Mouse (Mus musculus): Measurements from ENCODE around the gene Olfr1265. TPM values are rescaled to one million over a fixed set of nuclear protein-coding genes. Genes with fewer than 3 reads are reported as not detected.

Gene Olfr1265
- total RNA-seq (2021): not detected

DNA sequence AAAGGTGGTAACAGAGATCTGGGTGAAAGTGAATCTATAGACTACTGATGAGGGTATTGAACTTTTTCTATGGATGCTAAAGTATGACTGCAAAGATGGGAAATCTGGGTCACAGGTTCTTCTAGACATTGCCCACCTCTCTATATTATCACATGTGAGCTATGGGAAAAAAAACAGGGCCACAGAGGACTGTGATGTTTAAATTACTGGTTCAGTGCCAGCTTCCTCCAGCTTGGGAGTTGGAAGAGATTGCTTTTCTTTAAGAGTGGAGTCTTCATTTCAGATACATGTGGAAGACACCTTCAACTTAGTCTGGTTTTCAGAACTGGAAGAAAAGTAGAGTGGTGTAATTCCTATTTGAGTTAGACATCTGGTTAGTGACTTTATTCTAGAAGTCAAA lies at the start of gene Olfr1265:
Olfr1265 (plus strand) TSS at position 301 of the 400 bp plus-strand sequence.
- no peak for DNase-seq

DNA sequence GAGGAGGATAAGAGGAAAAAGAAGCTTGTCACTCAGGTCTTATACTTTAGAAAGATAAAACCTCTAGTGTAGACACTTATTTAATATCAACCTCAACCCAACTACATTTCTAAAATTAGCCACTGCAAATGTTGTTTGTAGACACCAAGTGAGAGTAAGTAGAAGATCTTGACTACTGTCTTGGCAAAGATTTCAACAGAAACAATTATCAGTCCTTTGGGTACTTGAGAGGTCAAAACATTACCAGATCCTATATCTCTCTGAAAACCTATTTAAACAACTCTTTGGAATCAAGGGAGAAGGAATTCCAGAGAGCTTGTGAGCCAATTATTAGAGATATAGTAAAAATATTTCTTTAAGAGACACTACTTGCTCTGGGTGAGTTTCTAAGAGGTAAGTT lies 44.2 kb upstream of the Olfr1265 start, which contains the start of gene Olfr1261:
Olfr1261 (plus strand) TSS at position 301 of the 400 bp plus-strand sequence.
- DNase-seq: no peak

GRCm38 (mm10) chr2:89999845-90000244 lies 35.3 kb upstream of the Olfr1265 start, which contains the start of gene Olfr1262:
Gene Olfr1262 (plus strand): TSS chr2:90000145.
- DNase-seq: no peak

GRCm38 (mm10) chr2:90011831-90012230 lies 23.3 kb upstream of the Olfr1265 start, which contains the start of gene Olfr1263:
Gene Olfr1263 (plus strand): TSS chr2:90012131.
- DNase-seq: no peak

DNA sequence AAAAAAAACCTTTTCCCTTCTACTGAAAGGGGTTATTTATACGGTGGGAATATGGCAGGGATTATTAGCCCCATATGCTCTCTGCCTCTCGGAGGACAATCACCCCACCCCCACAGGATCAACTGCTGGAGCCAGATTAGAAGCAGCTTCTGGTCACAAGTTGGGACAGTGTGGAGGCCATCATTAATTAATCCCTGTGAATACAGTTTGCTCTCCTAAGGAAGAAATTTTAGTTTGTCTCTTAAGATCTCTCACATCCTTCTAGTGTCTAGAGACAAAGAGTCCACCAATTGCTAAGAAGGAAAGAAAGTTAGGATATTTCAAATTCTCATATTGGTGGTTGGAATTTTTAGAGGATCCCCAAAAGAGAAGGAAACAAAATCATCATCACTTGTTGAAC lies 9.7 kb upstream of the Olfr1265 start, which contains the start of gene Olfr1264:
Olfr1264 (minus strand) TSS at position 101 of the 400 bp plus-strand sequence.
- no peak for DNase-seq

GRCm38 (mm10) chr2:90063494-90063893 lies 28.4 kb downstream of the Olfr1265 start, which contains the start of gene Olfr140:
Gene Olfr140 (minus strand): TSS chr2:90063594.
- no peak for DNase-seq

DNA sequence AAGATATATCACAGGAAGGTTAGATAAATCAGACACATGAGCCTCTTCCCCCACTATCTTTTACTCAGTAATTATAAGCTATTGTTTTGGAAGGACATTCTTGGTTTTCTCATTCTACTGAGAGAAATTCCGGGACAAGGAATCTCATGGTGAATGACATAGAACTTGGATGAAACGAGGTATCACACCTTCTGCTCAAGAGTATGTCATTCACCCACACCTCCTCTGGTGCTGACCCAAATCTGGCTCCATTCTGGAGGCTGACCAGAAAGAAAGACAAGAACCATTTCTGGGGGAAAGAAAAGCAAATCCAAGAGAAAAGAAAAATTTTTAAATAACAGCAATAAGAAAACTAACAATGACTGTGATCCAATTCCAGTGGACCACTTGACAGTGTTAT lies 34.9 kb downstream of the Olfr1265 start:
- DNase-seq: no peak

Other genes with a start within 250 kb of the Olfr1265 start
- gene Olfr1254, start 241.7 kb upstream of the Olfr1265 start, total RNA-seq (2021): not detected
- not detected for gene Olfr1255, start 223.3 kb upstream of the Olfr1265 start, total RNA-seq (2021)
- under 1 TPM in 1 of 2 experiments, not detected in 1; 0.05 TPM for gene Olfr1256, start 193.8 kb upstream of the Olfr1265 start, total RNA-seq (2021)
- not detected for gene Olfr48, start 187.1 kb upstream of the Olfr1265 start, total RNA-seq (2021)
- gene Olfr1257, start 156.9 kb upstream of the Olfr1265 start, total RNA-seq (2021): not detected
- not detected for gene Olfr1258, start 108.0 kb upstream of the Olfr1265 start, total RNA-seq (2021)
- not detected for gene Olfr1259, start 86.7 kb upstream of the Olfr1265 start, total RNA-seq (2021)
- not detected for gene Olfr1260, start 61.0 kb upstream of the Olfr1265 start, total RNA-seq (2021)
- gene Olfr1261, start 44.1 kb upstream of the Olfr1265 start, total RNA-seq (2021): not detected
- gene Olfr1262, start 35.2 kb upstream of the Olfr1265 start, total RNA-seq (2021): not detected
- not detected for gene Olfr1263, start 23.2 kb upstream of the Olfr1265 start, total RNA-seq (2021)
- not detected for gene Olfr1264, start 9.8 kb upstream of the Olfr1265 start, total RNA-seq (2021)
- gene Olfr140, start 28.3 kb downstream of the Olfr1265 start, total RNA-seq (2021): not detected
- not detected for gene Olfr1269, start 86.1 kb downstream of the Olfr1265 start, total RNA-seq (2021)
- gene Olfr32, start 107.0 kb downstream of the Olfr1265 start, total RNA-seq (2021): not detected
- gene Olfr1270, start 117.8 kb downstream of the Olfr1265 start, total RNA-seq (2021): not detected
- under 1 TPM in 1 of 2 experiments, not detected in 1; 0.22 TPM for gene Olfr1506, start 189.2 kb downstream of the Olfr1265 start, total RNA-seq (2021)
- not detected for gene Olfr142, start 222.3 kb downstream of the Olfr1265 start, total RNA-seq (2021)
- not detected for gene Olfr1271, start 235.7 kb downstream of the Olfr1265 start, total RNA-seq (2021)

All from layer of hippocampus, postnatal 36 days (tissue).